Mouse (Mus musculus) myocyte (in vitro differentiated cells): Measurements from ENCODE around the gene Rpl9-ps6.

Source experiments
- CEBPB ChIP-seq: IDR thresholded peaks from 2 replicates; pipeline ENCODE4 v1.6.1; 2011; ENCODE audit warnings: mild to moderate bottlenecking, moderate library complexity; ENCODE audit not compliant: poor library complexity, insufficient read depth, severe bottlenecking
- E2F4 ChIP-seq: IDR thresholded peaks from one replicate; pipeline ENCODE4 v1.6.1; 2011; ENCODE audit warnings: mild to moderate bottlenecking, control low read depth, moderate library complexity; ENCODE audit not compliant: insufficient read depth
- MAX ChIP-seq: IDR thresholded peaks from one replicate; pipeline ENCODE4 v1.6.1; 2011; ENCODE audit warnings: low read depth, mild to moderate bottlenecking, control low read depth
- MYOD1 ChIP-seq, 3 experiments: IDR thresholded peaks; one replicate each; pipeline ENCODE4 v1.6.1; 2011; ENCODE audit warnings: control low read depth in 2 of 3, low read depth in 2 of 3, mild to moderate bottlenecking in 2 of 3, moderate library complexity in 1 of 3; ENCODE audit not compliant: insufficient read length in 2 of 3, control insufficient read depth in 1 of 3
- MYOG ChIP-seq, 3 experiments: IDR thresholded peaks; one replicate each; pipeline ENCODE4 v1.6.1; 2011; ENCODE audit warnings: control low read depth in 2 of 3, low read depth in 2 of 3, mild to moderate bottlenecking in 2 of 3; ENCODE audit not compliant: insufficient read length in 2 of 3, control insufficient read depth in 1 of 3, insufficient read depth in 1 of 3
- POLR2A ChIP-seq: IDR thresholded peaks from one replicate; pipeline ENCODE4 v1.6.1; 2011; ENCODE audit warnings: low read depth, mild to moderate bottlenecking, control low read depth, moderate library complexity; ENCODE audit not compliant: insufficient read length
- POLR2AphosphoS2 ChIP-seq: IDR thresholded peaks from one replicate; pipeline ENCODE4 v1.6.1; 2011; ENCODE audit warnings: low read depth, control low read depth; ENCODE audit not compliant: insufficient read length
- SRF ChIP-seq: IDR thresholded peaks from one replicate; pipeline ENCODE4 v1.6.1; 2011; ENCODE audit warnings: low read depth; ENCODE audit not compliant: control insufficient read depth, insufficient read length
- TCF12 ChIP-seq: IDR thresholded peaks from one replicate; pipeline ENCODE4 v1.6.1; 2011; ENCODE audit warnings: mild to moderate bottlenecking, control low read depth; ENCODE audit not compliant: poor library complexity, insufficient read depth, severe bottlenecking
- USF1 ChIP-seq: IDR thresholded peaks from one replicate; pipeline ENCODE4 v1.6.1; 2011; ENCODE audit warnings: low read depth, mild to moderate bottlenecking, control low read depth, moderate library complexity

- TF ChIP-seq POLR2A (no peak), MAX (no peak), TCF12 (no peak), CEBPB (no peak), SRF (no peak), E2F4 (no peak), MYOD1 (IDR thresholded peaks at IDR 0.05; ENCODE audit: control insufficient read depth in 1 of 3, insufficient read length in 2 of 3, low read depth in 2 of 3) (no peak), POLR2AphosphoS2 (no peak), MYOG (IDR thresholded peaks at IDR 0.05; ENCODE audit: control insufficient read depth in 1 of 3, insufficient read depth in 1 of 3, insufficient read length in 2 of 3, low read depth in 2 of 3) (no peak), USF1 (no peak)
These were observed 39.7 kb upstream of the Rpl9-ps6 start for GRCm38 (mm10) chr19:32506081-32506480.
